Mouse (Mus musculus): ENCODE measurements at regions not wholly inside any gene's neighbourhood (a gene's known extent, or its start where the extent isn't known, plus 50 kb on each side); places are given as distances from the start of the nearest gene placed in this dataset.

DNA sequence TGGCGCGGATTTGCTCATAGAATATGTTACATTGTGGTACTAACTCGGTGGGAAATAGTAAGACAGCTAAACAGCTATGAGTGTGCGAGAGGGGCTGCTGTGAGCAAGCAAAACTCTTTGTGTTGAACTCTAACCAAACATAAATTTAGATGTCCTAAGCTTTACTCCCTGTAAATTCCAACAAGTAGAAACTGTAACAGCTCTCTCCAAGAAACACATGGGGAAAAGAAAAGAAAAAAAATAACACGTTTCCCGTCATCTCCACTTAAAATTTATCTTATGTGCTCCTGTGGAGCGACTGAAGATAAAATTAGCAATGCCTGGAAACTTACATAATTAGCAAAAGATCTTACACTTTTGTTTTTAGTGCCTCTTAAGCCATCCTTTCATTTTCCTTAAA is 226.2 kb upstream of the Gcfc2 start:
- 71% methylated on average over 7 of the region's 7 CpGs for WGBS

DNA sequence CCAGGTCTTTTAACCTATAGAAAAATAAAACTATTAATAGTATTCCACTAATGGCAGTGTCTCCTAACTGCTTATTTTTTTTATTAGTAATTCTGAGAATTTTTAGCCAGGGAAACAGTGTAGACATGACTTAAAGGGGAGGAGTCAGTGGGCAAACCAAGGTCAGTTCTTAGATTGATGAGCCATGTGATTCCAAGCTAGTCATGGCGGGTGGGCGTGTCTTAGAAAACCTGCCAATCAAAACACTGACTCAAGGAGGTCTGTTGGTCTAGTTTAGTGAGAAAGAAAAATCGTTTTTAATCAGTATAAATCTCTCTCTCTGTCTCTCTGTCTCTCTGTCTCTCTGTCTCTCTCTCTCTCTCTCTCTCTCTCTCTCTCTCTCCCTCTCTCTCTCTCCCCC is 225.3 kb upstream of the Gcfc2 start:
- H3K4me3 ChIP-seq (replicated peaks), result no peak overlapping the region
- no peaks in the 10 kb centered on the region for H3K27me3 ChIP-seq (replicated peaks)
- H3K27ac ChIP-seq, result no peak overlapping the region
- H3K9ac ChIP-seq, result no peak overlapping the region
- H3K36me3 ChIP-seq, result no peaks in the 10 kb centered on the region
- WGBS, result 75% methylated on average over 3 of the region's 3 CpGs
- ATAC-seq, result no peak
- H3K9me3 ChIP-seq, result no peaks in the 10 kb centered on the region
- no peaks in the 10 kb centered on the region for H3K4me1 ChIP-seq (replicated peaks)
- no peak overlapping the region for H3K4me2 ChIP-seq (replicated peaks)

More for the DNA sequence above, 226.2 kb upstream of the Gcfc2 start:
- Histone ChIP-seq H3K27me3 (replicated peaks) (no peaks in the 10 kb centered on the region), H3K36me3 (no peaks in the 10 kb centered on the region), H3K27ac (no peak overlapping the region), H3K4me3 (replicated peaks) (no peak overlapping the region), H3K9ac (no peak overlapping the region), H3K4me2 (replicated peaks) (no peak overlapping the region), H3K4me1 (replicated peaks) (no peaks in the 10 kb centered on the region), H3K9me3 (no peaks in the 10 kb centered on the region)
- no peak for ATAC-seq

DNA sequence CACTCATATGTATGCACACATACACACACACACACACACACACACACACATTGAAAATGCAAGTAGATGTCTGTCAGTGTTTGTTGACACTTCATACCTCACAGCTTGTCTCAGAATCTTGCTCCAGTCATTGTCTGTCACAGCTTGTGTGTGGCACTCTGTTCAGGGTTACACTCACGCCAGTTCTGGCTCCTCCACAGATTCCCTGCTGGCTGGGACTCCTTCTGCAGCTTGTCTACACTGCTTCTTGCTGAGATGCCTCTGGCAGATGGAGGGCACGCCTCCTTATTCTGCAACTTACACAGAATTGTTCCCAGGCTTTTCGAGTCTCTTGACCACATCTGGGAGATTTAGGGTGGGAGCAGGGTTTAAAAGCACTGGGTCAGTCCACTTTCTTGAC is 208.6 kb upstream of the Gcfc2 start:
- 60% methylated on average over 3 of the region's 3 CpGs for WGBS
- Histone ChIP-seq H3K36me3 (no peaks in the 10 kb centered on the region), H3K27ac (no peak overlapping the region), H3K27me3 (replicated peaks) (no peaks in the 10 kb centered on the region), H3K4me3 (replicated peaks) (no peak overlapping the region), H3K9ac (no peak overlapping the region), H3K4me1 (replicated peaks) (no peaks in the 10 kb centered on the region), H3K9me3 (no peaks in the 10 kb centered on the region), H3K4me2 (replicated peaks) (no peak overlapping the region)
- no peak for ATAC-seq

DNA sequence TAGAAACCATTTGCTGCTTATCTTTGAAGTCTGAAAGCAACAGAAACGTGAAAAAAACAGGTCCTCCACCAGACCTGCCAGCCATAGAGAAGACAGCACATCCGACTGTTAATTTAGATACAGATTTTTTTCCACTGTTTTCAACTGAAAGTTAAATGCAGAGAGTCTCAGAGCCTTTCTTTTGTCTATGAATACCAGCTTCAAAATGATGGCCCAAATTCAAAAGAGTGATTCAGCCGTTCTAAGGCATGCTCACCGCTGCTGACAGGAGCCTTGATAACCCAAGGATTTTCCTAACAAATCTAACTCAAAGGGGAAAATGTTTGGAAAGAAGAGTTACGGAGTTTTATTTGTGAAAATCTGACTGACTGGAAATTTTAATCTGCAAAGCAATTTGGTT is 207.1 kb upstream of the Gcfc2 start:
- H3K4me3 ChIP-seq (replicated peaks), result no peak overlapping the region
- H3K4me2 ChIP-seq (replicated peaks), result no peak overlapping the region
- H3K9ac ChIP-seq, result no peak overlapping the region
- H3K27me3 ChIP-seq (replicated peaks), result no peaks in the 10 kb centered on the region
- 67% methylated on average over 5 of the region's 5 CpGs for WGBS
- no peak overlapping the region for H3K27ac ChIP-seq
- no peaks in the 10 kb centered on the region for H3K9me3 ChIP-seq
- H3K36me3 ChIP-seq, result no peaks in the 10 kb centered on the region
- H3K4me1 ChIP-seq (replicated peaks), result no peaks in the 10 kb centered on the region
- no peak for ATAC-seq

DNA sequence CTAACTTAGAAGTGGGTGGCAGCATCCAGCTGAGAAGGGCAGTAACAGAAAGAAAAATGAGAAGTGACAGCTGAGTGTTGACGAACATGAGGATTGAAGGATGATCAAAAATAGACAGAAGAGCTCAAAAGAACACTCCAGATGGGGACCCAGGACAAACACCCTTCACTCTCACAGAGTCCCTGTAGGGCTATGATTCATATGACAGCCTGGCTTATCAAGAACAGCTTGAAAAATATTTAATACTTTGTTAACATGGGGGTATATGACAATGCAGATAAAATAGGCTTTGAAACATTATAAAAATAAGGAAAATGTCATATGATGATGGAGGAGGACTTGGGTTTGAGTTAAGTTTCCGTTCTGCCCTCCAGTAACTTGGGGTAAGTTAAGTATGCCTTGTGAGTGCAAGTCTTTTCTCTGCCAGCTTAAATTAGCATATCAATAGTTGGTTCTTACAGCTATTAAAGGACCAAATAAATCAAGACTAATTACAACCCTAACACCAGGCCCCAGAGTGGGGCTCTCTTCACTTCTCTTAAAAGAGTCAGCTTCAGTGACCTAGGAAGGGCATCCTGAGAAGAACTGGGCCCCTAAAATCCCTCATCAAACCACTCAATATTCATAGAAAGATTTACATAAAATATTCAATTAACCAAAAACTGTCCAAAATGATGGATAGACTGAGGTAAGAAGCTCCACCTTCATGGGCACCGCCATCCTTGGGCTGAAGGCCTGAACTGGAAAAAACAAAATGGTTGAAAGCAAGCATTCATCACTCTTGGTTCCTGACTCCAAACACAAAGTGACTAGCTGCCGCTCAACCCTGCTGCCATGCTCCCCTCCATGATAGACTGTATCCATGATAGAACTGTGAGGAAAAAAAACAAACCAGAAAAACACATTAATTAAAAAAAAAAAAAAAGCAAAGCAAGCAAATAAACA is 198.6 kb upstream of the Gcfc2 start:
- Histone ChIP-seq H3K4me1 (replicated peaks) (no peaks in the 10 kb centered on the region), H3K9ac (no peak overlapping the region), H3K27me3 (replicated peaks) (no peaks in the 10 kb centered on the region), H3K27ac (no peak overlapping the region), H3K4me3 (replicated peaks) (no peak overlapping the region), H3K9me3 (no peaks in the 10 kb centered on the region), H3K36me3 (no peaks in the 10 kb centered on the region), H3K4me2 (replicated peaks) (no peak overlapping the region)
- ATAC-seq, result no peak
- 86% methylated on average over 4 of the region's 4 CpGs for WGBS

DNA sequence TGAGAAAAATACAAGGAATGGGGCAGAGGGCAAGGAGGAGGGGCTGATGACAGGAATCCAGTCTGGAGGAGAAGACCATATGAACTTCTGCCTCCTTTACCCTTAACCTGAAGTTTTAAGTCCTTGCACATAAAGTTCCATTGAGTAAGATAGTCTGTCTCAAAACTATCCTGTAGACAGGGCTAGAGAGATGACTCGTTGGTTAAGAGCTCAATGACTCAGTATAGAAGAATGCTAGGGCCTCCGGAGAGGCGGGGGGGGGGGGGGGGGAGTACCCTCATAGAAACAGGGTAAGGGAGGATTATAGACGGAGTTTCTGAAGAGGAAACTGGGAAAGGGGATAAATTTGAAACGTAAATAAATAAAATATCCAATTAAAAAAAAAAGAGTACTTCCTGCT is 191.8 kb upstream of the Gcfc2 start:
- no peaks in the 10 kb centered on the region for H3K4me1 ChIP-seq (replicated peaks)
- H3K27ac ChIP-seq, result no peak overlapping the region
- WGBS, result 46% methylated on average over 5 of the region's 5 CpGs
- H3K36me3 ChIP-seq, result no peaks in the 10 kb centered on the region
- H3K27me3 ChIP-seq (replicated peaks), result no peaks in the 10 kb centered on the region
- H3K4me3 ChIP-seq (replicated peaks), result no peak overlapping the region
- no peak overlapping the region for H3K4me2 ChIP-seq (replicated peaks)
- ATAC-seq, result no peak
- H3K9me3 ChIP-seq, result no peaks in the 10 kb centered on the region
- no peak overlapping the region for H3K9ac ChIP-seq

DNA sequence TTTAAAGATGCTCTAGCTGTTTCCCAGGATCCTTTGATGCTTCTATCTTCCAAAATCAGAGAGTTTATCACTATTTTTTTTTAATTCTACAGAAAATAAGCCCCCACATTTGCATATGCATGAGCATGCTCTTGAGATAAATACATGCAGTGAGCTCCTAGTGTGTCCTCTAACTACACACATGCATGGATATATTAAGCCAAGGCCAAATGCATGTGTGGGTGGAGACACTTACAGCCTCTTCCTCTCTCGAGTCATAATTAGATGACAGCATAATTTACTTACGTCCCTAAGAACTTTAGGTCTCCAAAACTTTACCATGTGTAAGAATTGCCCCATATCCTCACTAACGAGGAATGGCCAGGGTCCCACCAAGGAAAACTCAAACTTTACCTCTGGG is 189.9 kb upstream of the Gcfc2 start:
- no peaks in the 10 kb centered on the region for H3K4me1 ChIP-seq (replicated peaks)
- 64% methylated on average over 3 of the region's 3 CpGs for WGBS
- H3K36me3 ChIP-seq, result no peaks in the 10 kb centered on the region
- H3K4me2 ChIP-seq (replicated peaks), result no peak overlapping the region
- H3K9ac ChIP-seq, result no peak overlapping the region
- H3K27ac ChIP-seq, result no peak overlapping the region
- no peak overlapping the region for H3K4me3 ChIP-seq (replicated peaks)
- ATAC-seq, result no peak
- H3K9me3 ChIP-seq, result no peaks in the 10 kb centered on the region
- H3K27me3 ChIP-seq (replicated peaks), result no peaks in the 10 kb centered on the region

DNA sequence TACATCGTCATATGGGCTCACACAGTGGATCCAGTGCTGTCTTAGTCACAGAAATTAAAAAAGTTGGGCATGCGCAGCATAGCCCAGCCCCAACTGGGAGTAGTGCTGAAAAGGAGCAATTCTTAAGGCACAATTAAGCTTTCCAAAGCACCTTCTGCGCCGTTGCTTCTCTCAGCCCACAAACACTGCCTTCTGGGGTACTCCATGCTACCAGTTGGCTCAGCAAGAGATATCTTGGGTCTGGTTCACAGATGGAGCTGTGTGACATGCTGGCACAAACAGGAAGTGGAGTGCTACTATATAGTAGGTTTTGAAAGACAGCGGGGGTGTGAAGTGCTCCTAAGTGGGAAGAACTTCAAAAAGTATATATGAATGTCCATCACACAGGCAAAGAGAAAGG is 185.0 kb upstream of the Gcfc2 start:
- Histone ChIP-seq H3K36me3 (no peaks in the 10 kb centered on the region), H3K4me2 (replicated peaks) (no peak overlapping the region), H3K27me3 (replicated peaks) (no peaks in the 10 kb centered on the region), H3K9ac (no peak overlapping the region), H3K9me3 (no peaks in the 10 kb centered on the region), H3K27ac (no peak overlapping the region), H3K4me1 (replicated peaks) (no peaks in the 10 kb centered on the region), H3K4me3 (replicated peaks) (no peak overlapping the region)
- 91% methylated on average over 5 of the region's 5 CpGs for WGBS
- ATAC-seq, result no peak

DNA sequence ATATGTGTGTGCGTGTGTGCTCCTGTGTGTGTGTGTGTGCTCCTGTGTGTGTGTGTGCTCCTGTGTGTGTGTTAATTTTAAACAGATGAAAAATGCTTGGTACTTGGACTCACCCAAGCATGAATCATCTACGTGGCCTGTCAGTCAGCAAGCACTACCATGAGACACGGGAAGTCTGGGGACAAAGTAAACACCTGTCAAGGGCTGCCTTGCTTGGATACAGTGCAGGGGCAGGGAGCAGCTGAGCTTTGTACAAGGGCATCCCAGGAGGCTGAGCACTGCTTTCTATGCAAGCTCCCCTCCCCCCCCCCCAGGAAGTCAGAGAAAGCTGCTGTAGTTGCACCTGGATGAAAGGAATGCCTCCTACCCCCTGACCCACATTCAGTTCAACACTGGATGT is 173.8 kb upstream of the Gcfc2 start:
- peak; percentile 74; the same call in 1 of the 2 replicates for ATAC-seq
- Histone ChIP-seq H3K9ac (no peak overlapping the region), H3K9me3 (no peaks in the 10 kb centered on the region), H3K4me1 (replicated peaks) (no peaks in the 10 kb centered on the region), H3K27me3 (replicated peaks) (no peaks in the 10 kb centered on the region), H3K27ac (no peak overlapping the region), H3K36me3 (no peaks in the 10 kb centered on the region), H3K4me2 (replicated peaks) (no peak overlapping the region), H3K4me3 (replicated peaks) (no peak overlapping the region)
- 25% methylated on average over 3 of the region's 3 CpGs for WGBS

DNA sequence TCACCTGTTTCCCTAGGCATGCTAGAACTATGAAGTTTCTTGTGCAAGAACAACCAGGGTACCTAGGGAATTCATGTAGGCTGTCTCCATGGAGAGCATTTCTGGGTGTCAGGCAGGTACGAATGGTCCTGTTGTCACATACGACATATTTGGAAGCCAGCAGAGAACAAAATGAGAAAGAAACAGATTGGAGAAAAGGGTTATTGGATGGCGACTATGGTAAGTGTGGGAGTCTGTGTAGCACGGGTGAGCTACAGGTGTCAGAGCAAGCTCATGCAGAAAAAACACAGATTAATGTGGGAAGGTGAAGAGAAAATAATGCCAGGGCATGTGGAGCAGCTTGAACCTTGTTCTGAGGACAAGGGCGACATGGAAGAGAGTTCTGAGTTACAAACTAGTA is 171.8 kb upstream of the Gcfc2 start:
- no peak overlapping the region for H3K27ac ChIP-seq
- no peaks in the 10 kb centered on the region for H3K9me3 ChIP-seq
- H3K4me3 ChIP-seq (replicated peaks), result no peak overlapping the region
- no peaks in the 10 kb centered on the region for H3K4me1 ChIP-seq (replicated peaks)
- no peak overlapping the region for H3K9ac ChIP-seq
- 85% methylated on average over 5 of the region's 5 CpGs for WGBS
- ATAC-seq, result no peak
- no peaks in the 10 kb centered on the region for H3K36me3 ChIP-seq
- H3K27me3 ChIP-seq (replicated peaks), result no peaks in the 10 kb centered on the region
- no peak overlapping the region for H3K4me2 ChIP-seq (replicated peaks)

DNA sequence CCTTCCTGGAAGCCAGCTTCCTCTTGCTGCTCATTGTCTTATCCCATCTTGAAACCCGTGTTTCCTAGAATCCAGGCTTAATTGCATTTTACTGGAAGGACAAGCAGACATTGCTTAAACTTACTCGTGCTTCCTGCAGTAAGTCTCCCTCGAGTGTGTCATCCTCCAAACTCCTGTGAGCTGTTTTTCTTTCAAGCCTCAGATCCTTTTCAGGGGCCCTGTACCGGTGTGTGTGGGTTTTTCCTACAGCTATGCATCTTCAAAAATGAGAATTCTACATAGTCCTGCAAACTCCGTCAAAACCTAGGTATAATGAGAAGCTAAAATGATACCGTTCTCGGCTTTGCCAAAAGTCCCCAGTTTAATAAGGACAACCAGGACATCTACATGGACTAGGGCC is 167.2 kb upstream of the Gcfc2 start:
- 0 out of 2 replicates have a peak, but pooled peaks have one; percentile 23 for ATAC-seq
- no peak overlapping the region for H3K4me3 ChIP-seq (replicated peaks)
- no peak overlapping the region for H3K4me2 ChIP-seq (replicated peaks)
- H3K9me3 ChIP-seq, result no peaks in the 10 kb centered on the region
- WGBS, result 53% methylated on average over 7 of the region's 7 CpGs
- H3K36me3 ChIP-seq, result no peaks in the 10 kb centered on the region
- H3K27ac ChIP-seq, result no peak overlapping the region
- no peaks in the 10 kb centered on the region for H3K4me1 ChIP-seq (replicated peaks)
- H3K27me3 ChIP-seq (replicated peaks), result no peaks in the 10 kb centered on the region
- no peak overlapping the region for H3K9ac ChIP-seq

DNA sequence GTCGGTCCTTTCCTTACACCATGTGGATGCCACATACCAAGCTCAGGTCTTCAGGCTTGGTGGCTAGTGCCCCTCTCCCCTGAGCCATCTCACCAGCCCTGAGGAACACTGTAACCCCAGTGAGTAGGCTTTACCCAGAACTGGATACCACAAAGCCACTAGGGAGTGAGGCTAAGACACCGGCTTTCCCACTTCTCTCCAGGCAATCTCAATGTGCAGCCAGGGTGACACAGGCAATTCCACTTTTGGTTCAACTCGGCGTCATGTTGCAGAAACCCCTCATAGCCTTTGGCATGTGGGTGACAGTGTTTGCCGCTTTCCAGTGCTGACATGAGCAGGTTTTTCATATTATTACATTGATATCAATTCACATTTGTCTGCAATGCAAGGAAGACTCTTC is 164.6 kb upstream of the Gcfc2 start:
- Histone ChIP-seq H3K9me3 (no peaks in the 10 kb centered on the region), H3K9ac (no peak overlapping the region), H3K4me2 (replicated peaks) (no peak overlapping the region), H3K27ac (no peak overlapping the region), H3K36me3 (no peaks in the 10 kb centered on the region), H3K4me3 (replicated peaks) (no peak overlapping the region), H3K27me3 (replicated peaks) (no peaks in the 10 kb centered on the region), H3K4me1 (replicated peaks) (no peaks in the 10 kb centered on the region)
- no peak for ATAC-seq
- WGBS, result 86% methylated on average over 5 of the region's 5 CpGs

DNA sequence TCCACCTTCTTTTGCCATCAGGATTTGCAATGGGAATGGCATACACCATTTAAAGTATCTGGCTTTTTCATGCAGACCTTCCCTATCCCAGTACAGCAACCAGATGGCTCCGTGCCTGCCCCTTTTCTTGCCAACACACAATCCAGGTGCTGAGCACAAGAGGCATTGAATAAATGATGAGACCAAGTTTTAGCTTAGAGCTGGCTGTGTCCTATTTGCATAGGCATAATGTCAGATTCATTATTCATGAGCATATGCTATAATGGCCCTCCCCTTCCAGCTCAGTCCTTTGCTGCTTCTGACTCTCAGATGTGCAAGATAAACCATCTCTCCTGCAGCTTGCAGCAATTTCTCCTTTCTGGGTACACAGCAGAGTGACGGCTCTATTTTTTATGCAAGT is 163.3 kb upstream of the Gcfc2 start:
- H3K36me3 ChIP-seq, result no peaks in the 10 kb centered on the region
- H3K4me3 ChIP-seq (replicated peaks), result no peak overlapping the region
- no peak for ATAC-seq
- H3K9me3 ChIP-seq, result no peaks in the 10 kb centered on the region
- no peak overlapping the region for H3K4me2 ChIP-seq (replicated peaks)
- no peaks in the 10 kb centered on the region for H3K4me1 ChIP-seq (replicated peaks)
- no peak overlapping the region for H3K27ac ChIP-seq
- H3K9ac ChIP-seq, result no peak overlapping the region
- H3K27me3 ChIP-seq (replicated peaks), result no peaks in the 10 kb centered on the region
- WGBS, result 83% methylated on average over 2 of the region's 2 CpGs

All from intestine, embryonic 15.5 days (tissue).